Mouse (Mus musculus) v-Abl transformed pro-B cells (cell line): ENCODE measurements at regions not wholly inside any gene's neighbourhood (a gene's known extent, or its start where the extent isn't known, plus 50 kb on each side); places are given as distances from the start of the nearest gene placed in this dataset.
"Not testable (repeated sequence)": the region's sequence is repeated elsewhere in the genome, so short reads cannot be mapped to it uniquely, and the experiment has no call there.

Experiments
- in situ Hi-C, 2 experiments: fragments of 400-800 bp; cut with MboI; formaldehyde crosslinking; loops; one replicate each; pipeline ENCODE4 v1.15.1; 2025; ENCODE audit not compliant: unreplicated experiment in 2 of 2

- in situ Hi-C loops = no loop called here
Observed at GRCm38 (mm10) chrX:104931153-104931706, 74.2 kb upstream of the Magee2 start.

- in situ Hi-C loops = no loop called here
Observed at GRCm38 (mm10) chrX:104951587-104951986, 94.5 kb upstream of the Magee2 start.

GRCm38 (mm10) chrX:104952809-104953208, 95.7 kb upstream of the Magee2 start:
- in situ Hi-C loops = not testable (repeated sequence)

GRCm38 (mm10) chrX:104953391-104953790, 96.3 kb upstream of the Magee2 start:
- in situ Hi-C loops = not testable (repeated sequence)

GRCm38 (mm10) chrX:104978432-104978831, 101.1 kb upstream of the Pbdc1 start:
- in situ Hi-C loops = no loop called here

- in situ Hi-C loops = loop anchor here (5.0 to 10.0 kb wide), 5 partner anchors 56 to 1008 kb away; partner anchors contain the start of genes Abcb7 (in 1 of the 2) and Uprt (in 1 of the 2)
Observed at GRCm38 (mm10) chrX:105003260-105003659, 76.3 kb upstream of the Pbdc1 start.

- in situ Hi-C loops = loop anchor here (5.0 to 10.0 kb wide), 5 partner anchors 192 to 1012 kb away; partner anchors contain the start of genes Abcb7 (in 1 of the 2) and Uprt (in 1 of the 2)
Observed at GRCm38 (mm10) chrX:105006445-105006844, 73.1 kb upstream of the Pbdc1 start.
